Mouse (Mus musculus) brain, embryonic 18.5 days (tissue): ENCODE measurements around the gene Cfap20.
A peak's percentile ranks its signal among the peaks of the same experiment; 100 is the strongest.

Source experiments
- DNase-seq: peaks from one replicate; pipeline ENCODE4 v3.0.0-alpha.2; 2012; ENCODE audit warnings: low read depth, low spot score

Cfap20 gene

DNA sequence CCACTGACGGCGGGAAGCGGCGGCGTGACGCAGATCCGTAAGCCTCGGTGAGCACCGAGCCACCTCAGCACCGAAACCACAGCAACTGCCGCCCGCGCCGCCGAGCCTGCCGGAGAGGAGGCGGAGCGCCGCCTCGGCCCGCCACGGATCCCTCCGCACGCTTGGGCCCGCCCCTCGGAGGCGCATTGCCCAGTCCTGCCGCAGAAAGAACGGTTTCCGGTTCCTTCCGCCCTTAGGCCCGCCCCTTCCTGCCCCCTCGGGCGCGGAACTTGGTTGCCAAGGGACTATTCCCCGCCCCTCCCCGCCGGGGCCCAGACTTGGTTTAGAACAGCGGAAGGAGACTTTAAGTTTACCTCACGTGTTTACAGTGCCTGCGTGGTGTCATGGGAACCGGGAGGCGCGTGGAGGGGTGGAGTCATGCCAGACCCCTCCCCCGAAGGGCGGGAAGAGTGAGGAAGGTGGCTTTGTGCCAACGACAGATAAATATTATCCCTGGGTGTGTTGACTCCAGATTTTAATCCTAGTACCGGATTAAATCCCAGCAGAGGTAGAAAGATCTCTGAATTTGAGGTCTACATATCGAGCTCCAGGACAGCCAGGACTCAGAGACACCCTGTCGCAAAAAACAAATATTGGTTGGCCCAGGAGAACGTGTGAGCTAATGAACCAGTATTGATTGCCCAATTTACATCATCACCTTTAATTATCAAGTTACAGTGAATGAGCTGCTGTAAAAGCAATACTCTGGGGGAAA lies at the start of gene Cfap20:
Gene Cfap20 (minus strand): TSS at position 184 of the 754 bp plus-strand sequence.
- DNase-seq, result peak; percentile 98

DNA sequence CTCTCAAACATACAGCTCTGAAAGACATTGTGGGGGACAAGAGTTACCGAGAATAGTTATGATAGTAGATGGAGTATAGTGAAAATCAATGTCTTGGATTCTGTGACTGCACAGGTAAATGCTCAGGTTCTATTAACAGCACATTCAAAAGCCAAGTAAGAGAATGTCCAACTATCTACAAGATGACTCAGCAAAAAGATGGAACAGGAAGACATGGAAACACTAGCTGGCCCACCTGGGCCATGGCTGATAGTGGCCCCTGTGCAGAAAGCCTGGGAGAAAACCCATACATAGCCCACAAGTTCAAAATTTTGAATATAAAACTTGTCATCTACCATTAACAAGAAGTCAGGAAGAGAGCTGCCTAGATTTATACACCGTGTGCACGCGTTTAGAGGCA lies 35.3 kb upstream of the Cfap20 start:
- no peak for DNase-seq

DNA sequence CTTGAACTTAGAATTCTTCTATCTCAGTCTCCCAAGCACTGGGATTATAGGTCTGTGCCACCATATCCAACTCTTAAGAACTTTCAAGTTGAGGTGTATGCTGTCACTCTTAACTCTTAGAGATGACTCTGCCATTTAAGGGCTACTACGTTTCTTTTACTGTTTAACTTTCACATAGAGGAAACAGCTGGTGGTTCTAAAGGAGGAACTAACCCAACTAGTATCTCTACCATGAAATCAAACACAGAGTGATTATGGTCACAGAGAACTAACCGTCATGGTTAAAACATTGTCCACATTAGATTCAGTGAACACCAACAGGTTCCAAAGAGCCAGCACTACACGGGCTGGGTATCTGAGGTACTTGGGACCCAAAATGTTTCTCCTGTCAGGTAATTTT lies 34.3 kb upstream of the Cfap20 start:
- DNase-seq, result no peak

DNA sequence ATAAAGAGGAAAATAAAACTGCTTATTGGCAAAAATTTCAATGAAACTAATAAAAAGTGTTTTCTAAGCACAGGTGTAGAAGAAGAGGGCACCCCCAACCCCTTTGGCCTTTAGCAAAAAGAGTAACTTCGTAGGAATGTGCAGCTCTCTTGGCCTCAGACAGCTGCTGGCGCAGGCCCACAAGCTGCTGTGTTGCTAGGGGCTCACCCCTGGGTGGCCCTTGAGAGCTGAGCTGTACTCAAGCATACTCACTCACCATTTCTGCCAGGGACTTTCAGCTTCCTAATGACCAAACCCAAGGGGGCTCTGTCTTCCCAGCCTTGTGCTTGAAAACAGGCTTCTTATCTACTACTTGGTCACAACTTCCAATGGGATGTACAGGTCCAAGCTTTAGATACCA lies 31.9 kb upstream of the Cfap20 start:
- no peak for DNase-seq

DNA sequence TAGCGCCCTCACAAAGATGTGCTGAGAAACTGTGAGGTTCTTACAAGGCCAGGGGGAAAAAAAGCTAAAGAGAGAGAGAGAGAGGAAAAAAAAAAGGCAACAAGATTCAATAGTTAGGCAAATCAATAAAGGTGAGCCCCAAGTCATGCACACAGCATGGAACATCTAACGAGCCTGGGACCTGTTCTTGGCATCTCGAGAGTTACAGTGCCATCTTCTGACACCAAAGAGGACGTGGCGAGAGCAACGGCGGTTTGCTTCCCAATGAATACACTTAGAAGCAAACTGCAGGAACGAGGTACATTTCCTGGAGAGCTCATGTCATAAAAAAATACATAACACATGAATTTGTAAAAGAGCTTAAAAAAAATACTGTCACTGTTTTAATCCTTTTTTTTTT lies 17.8 kb upstream of the Cfap20 start:
- no peak for DNase-seq

DNA sequence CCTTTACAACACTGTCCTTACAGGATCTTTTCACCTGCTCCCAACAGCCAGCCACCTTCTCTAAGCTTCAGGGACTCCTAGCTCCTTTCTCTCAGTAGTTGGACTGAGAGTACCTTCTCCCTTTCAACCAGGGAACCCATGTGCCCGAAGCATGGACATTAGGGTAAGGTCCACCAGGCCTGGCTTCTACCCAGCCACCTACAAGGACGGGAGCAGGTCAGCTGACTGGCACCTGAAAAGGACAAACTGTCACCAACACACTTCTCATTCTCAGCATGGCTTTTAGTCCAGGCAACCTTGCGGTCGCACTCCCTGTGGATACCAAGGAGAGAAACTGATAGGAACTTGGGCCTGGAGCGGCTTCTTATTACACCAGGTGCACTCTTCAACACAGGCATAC lies 15.6 kb upstream of the Cfap20 start:
- DNase-seq, result no peak

DNA sequence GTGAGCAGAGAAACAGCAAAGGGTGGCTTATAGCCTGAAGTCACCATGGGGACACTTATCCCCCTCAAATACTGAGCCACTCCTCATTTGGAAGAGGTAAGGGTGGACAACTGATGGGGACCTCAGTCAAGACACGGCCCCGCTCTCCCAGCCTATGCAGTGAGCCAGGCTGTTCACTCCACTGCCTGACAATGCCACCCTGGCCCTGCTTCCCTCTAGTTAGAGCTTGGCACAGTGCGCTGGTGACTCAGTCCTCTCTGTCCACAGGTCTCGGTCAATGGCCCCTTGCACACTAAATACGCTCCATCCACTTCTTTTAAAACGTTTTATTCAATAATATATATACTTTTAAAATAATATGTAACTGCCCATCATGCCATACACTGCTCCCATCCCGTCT lies 13.0 kb upstream of the Cfap20 start:
- no peak for DNase-seq

DNA sequence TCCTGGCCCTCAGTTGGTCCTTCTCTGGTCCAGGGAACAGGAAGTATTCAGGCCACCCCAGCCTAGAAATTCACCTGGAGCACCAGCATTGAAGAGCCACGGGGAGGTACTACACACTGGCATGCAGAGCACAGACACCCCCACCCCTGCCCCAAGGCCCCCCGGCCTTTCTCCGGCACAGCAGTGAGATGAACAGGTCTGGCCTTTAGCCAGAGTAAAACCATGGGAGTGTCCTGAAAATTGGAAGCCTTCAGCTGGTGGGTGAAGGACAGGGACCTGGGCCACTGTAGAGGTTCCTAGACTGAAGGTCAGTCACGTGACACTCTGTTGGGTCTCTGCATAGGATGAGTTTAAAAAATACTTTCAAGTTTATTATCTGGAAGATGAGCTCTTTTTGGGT lies 10.4 kb upstream of the Cfap20 start:
- DNase-seq, result no peak

DNA sequence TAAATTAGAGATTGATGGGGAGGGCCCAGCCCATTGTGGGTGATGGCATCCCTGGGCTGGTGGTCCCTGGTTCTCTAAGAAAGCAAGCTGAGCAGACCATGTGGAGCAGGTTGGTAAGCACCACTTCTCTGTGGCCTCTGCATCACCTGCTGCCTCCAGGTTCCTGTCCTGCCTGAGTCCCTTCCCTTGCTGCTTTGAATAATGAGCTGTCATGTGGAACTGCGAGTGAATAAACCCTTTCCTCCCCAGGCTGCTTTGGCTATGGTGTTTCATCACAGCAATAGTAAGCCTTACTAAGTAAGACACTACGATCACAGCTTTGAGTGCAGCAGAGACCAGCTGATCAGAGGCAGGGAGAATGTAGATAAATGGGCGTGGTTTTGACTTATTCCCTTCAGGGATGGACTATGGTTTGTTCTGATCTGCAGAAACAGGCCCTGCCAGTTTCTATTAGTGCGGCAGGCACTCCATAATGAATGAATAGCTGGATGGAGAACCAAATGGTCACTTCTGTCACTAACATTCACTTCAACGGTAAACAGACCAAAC lies 6.9 kb upstream of the Cfap20 start:
- no peak for DNase-seq

DNA sequence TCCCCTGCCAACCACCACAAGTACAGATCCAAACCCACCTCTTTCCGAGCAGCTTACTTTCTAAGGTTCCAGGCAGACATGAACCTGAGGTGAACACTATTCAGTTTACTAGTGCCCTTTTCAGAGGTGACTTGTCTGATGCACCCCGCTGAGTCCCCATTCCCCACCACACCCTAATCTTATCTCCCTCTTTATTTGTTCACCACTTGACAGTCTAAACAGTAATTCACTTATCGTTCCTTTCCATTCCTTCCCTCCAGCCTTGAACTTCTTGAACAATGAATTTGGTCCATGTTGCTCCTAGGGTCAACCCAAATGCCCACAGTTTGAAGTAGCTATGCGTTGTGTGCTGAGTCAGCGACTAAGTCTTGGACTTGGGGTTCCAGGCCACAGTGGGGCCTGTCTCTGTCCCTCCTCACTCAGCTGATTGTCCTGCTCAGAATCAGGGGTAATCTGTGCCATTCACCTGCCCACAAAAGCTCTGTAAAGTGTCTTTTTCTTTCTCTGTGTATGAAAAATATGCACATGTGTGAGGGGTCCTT lies 5.6 kb upstream of the Cfap20 start:
- no peak for DNase-seq

DNA sequence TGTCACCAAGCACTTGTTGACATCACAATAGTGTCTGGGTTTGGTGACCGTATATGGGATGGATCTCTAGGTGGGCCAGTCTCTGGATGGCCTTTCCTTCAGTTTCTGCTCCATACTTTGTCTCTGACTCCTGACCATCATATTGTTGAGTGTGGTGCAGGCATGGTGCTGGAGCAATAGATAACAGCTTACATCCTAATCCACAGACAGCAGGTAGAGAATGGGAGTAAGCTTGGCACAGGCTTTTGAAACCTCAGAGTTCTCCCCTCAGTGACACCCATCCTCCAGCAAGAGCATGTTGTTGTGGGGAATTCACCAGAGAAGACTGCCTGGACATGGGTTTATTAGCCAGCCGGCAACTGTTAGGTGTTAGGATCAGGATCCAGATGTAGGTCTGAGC lies 4.8 kb upstream of the Cfap20 start:
- DNase-seq, result no peak

DNA sequence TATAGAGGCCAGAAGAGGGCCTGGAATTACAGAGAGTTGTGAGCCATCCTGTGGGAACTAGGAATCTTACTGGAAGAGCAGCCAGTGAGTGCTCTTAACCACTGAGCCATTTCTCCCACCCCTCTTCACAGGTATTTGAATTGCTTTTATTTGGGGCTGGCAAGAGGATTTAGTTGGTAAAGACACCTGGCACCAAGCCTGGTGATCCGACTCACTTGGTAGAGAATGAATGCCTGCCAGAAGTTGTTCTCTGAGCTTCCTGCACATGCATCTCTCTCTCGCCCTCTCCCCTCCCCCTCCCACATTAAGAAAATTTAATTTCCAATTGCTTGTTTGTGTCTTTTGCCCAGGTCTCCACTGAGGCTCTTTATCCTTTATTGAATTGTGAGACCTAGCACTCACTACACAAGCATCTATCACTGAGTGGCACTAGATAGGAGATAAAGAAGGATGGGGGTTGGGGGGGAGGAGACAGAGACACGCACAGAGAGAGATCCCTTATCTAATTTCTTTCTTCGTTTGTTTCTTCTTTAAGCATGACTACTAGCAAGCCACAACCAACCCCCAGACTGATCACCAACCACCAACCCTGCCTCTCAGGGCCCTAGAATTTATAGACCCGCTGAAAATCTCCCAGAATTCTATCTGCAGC lies 2.8 kb upstream of the Cfap20 start:
- no peak for DNase-seq

DNA sequence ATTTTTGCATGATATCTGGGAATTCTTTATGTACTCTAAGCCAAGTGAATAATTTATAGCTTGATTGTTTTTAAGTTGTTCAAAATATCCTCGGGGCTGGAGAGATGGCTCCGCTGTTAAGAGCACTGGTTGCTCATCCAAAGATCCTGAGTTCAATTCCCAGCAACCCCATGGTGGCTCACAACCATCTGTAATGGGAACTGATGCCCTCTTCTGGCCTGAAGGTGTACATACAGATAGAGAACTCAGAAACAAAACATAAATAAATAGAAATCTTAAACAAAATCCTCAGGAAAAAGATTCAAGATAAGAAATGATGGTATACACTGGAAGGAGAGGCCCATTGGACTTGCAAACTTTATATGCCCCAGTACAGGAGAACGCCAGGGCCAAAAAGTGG lies 1.3 kb upstream of the Cfap20 start:
- no peak for DNase-seq

DNA sequence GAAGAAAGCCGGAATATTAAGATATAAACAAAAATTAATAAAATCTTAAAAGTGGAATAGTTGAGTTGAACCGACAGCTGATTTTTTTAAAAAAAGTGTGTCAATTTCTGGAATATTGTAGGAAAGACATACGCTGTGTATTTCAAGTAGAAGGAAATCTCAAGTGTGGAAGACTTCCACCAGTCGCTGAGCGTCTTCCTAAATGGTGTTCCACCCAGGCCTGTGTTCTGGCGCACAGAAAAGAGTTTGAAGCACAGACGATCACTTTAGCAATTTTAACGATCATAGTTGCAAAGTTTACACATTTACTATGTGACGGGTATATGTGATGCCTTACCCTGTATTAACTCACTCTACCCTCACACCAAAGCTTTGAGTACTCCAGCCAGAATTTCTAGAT lies 802 bp upstream of the Cfap20 start:
- no peak for DNase-seq

DNA sequence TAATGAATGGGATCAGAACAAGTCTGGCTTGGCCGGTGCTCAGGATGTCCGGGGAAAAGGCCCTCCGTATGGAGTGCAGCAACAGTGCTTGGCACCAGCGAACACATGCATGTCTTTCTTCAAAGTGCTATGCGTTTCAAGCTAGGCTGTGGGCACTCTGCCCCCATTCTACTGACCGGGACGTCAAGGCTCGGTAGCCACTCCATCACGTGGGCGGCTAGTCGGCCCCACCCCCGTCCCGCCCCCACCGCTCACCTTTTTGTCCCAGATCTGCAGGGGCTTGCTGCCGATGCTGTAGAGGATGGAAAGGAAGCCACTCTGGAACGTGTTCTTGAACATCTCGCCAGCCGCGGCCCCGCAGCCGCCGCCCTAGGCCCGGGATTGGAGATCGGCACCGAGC lies 436 bp downstream of the Cfap20 start:
- no peak for DNase-seq

DNA sequence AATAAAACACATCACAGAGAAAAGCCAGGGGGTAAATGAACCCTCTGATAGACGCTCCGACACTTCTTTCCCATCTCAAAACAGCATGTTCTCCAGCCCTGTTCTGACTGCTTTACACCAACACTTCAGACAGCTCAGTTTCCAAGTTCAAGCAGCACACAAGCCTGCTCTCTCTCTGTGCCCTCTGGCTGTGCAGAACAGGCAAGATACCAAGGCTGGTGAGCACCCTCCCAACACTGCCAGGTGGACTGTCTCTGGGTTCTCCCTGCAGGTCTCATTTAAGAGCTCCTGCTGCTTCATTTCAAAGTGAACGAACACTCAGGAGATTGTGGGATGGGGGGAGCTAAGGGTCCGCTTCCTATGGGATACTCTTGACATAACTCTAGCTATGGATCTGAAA lies 1.5 kb downstream of the Cfap20 start:
- DNase-seq, result no peak

DNA sequence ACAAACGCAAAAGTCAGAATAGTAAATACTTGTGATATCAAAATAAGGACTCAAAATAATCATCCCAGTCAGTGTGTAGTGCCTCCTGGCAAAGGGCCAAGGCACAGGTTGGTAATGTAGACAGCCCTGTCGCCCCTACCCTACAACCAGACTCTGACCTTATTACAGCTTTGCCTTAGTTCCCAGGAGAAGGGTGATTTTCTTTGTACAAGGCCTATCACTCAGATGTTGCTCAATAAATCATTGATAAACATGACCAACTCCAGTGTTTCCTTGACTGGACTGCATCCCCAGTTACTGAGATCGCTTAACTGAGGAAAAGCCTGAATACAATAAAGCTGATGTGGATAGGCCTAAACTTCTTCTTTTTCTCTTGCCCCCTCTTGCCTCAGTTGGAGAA lies 2.2 kb downstream of the Cfap20 start:
- DNase-seq, result no peak

DNA sequence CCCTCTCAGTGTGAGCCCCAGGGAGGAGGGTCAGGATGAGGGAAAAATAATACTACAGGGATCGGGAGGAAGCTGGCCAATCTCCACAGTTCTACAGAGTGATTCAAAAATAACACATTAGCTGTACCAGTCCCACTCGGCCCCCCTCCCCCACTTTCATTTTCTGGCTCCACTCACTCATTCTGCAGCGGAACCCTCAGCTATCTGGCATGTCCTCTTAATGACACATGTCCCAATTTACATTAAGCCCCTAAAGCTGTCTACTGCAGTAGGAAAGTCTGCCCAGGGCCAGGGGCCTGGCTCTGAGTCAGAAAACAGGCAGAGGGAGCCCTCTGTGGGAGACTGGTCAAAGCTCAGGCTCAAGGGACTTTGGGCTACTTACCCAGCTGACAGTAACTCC lies 4.7 kb downstream of the Cfap20 start:
- no peak for DNase-seq

DNA sequence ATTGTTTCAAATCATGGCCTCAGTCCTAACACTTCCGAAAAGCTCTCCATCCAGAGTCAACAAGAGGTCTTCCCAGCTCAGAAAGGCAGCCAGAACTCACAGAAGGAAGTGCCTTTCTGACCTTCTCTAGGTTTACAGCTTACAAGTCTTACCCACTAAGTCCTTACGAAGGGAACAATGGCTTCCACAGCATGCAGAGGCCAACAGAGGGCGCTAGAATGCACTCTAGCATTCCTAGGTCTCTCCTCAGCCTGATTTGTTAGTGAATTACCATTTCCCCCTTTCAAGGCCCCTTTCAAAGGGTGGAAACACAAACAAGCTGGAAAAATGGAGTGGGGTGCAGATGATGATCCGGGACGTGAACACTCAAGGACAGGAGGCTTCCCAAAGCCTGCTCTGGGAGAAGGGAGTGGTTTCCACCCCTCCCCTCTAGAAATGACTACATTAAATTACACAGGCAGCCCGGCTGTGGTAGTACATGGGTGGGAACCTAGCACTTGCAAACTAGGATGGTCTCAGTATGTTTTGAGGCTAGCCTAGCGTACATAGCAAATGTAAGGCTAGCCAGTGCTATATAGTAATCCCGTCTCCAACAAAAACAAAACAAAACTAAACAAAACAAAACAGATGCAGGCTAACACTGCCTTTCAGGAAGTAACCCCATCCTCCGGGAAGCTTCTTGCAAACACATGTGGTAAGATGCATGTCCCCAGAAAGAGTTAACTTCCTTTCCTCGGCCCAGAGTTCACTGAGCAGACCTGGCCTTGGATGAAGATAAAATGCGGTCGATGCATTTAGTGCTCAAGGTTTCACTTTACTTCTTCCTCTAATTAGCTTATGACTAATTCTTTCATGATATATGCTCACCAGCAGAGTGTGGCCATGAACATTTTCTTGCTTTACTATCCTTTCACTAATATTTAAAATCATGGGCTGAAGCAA lies 6.8 kb downstream of the Cfap20 start:
- peak; percentile 51 for DNase-seq

DNA sequence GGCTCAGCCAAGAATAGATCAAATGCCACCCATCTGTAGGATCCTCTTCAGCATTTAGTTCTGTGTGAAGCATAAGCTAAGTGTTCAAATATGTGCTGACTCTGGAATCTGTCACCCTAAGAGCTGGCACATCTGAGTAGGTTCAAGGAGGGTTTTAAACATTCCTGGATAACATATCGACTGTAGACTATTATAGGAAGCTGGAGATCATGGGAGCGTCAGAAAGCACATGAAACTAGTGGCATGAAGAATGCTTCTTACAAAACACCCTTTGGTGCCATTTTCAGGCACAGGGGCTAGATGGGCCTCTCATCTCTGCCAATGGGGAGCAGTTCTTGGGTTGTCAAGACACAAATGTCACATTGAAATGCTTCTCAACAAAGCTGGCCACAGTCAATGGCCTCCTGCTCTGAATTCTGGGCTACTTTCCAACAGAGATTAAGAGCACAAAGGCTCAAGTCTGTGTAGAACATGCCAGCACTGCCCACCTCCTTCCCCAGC lies 7.8 kb downstream of the Cfap20 start:
- peak; percentile 56 for DNase-seq

DNA sequence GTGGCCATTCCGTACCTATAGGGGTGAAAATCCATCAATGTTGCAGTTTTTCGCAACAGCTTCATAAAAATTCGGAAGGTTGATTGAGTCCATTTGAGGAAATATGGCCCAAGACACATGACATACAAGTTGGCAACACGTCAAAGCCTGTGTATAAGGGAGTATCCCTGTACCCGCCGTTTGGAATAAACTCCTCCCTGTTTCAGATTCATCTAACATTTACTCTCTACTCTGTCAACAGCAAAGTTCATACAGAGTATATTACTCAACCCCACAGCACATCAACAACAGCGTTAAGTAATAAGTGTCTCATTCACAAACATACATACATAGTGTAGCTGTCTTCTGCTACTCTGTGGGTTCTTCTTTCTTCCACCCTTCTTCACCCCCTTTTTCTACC lies 10.0 kb downstream of the Cfap20 start:
- no peak for DNase-seq
